Mouse (Mus musculus) left cerebral cortex, postnatal 25 days (tissue): ENCODE measurements around the gene Chtf18. TPM values are rescaled to one million over a fixed set of nuclear protein-coding genes. Genes with fewer than 3 reads are reported as not detected.

Experiments used
- DNase-seq, 2 experiments: peaks; one replicate each; pipeline ENCODE4 v3.0.0; 2022; ENCODE audit warnings: low spot score in 2 of 2, mixed read lengths in 1 of 2
- intact Hi-C: fragments of 180-260 bp; cut with DNase I; formaldehyde crosslinking; loops from one replicate; pipeline ENCODE4 v1.15.1; 2025
- total RNA-seq, 2 experiments: library from RNA; stranded (reverse); gene quantifications; 2 replicates each; pipeline ENCODE4 v1.2.3; 2021

Chtf18 gene
- 1 to 10 TPM; 2.4 to 3.0 TPM for total RNA-seq

DNA sequence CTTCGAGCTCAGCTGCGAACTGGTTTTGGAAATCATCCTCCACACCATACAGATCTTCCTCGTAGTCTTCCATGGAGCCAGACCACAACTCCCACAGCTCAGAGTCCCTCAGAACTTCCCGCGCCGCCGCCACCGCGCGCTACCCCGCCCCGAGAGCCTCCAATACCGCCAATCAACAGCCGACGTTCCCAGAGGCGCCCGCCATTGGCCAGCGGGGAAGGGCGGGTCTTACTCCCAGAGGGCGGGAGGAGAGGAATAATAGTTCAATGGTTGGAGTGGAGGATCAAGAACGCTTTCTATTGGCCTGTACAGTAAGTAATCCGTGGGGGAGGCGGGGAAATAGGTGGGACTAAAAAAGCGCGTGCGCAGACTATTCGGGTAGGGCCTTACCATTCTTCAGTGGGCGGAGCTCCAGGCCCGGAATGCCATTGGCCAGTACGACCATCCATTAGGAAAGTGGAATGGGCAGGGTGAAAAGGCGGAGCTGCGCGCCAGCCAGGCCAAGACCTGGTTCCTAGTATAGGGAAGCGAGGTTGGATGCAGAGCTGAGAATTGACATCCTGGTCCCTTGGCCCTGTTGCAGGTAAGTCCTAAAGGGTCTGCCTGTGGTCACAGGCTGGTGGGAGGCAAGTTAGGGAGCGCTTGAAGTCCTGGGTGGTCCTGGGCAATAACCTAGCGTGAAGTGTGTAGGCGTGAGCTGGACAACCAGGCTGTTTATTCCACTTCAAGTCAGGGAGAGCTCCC, at the start of gene Chtf18, which contains the start of gene Rpusd1:
Chtf18 (minus strand) TSS at position 155 of the 744 bp plus-strand sequence.
Rpusd1 (plus strand) TSS at position 406 of the 744 bp plus-strand sequence.
- intact Hi-C loops = no loop called here
- DNase-seq = peak; percentile 99 to 100

GRCm38 (mm10) chr17:25775318-25776062, 48.3 kb upstream of the Chtf18 start:
- intact Hi-C loops = no loop called here

DNA sequence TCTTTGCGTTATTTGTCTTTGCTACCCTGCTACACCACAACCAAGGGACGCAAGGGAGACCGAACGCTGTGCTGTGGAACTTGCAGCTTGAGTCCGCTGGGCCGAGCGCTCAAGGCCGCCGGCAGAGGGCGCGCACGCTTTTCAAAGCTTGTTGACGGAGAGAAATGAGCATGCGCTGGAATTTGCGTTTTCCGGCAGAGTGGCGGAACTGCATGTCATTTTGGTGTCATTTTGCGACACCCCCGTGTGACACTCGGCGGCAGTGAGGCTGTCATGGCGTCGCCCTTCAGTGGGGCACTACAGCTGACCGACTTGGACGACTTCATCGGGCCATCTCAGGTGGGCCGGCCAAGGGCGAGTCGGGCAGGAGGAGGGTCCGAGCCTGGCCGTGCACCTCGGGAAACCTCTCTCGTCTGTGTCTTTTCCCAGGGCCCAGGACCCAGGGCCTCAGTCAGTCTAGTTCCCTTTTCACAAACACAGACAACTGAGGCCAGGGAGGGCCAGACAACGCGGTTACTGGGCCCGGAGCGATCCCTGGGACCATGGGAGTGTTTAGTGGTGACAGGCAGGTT, 46.4 kb upstream of the Chtf18 start, which contains the start of gene Narfl:
Narfl (plus strand) TSS at position 228 of the 572 bp plus-strand sequence.
- peak; percentile 97 to 99 for DNase-seq
- intact Hi-C loops = loop anchor here (1.0 to 5.0 kb wide), 3 partner anchors 24 to 41 kb away; partner anchors contain the start of gene Metrn

More at GRCm38 (mm10) chr17:25775318-25776062, 48.3 kb upstream of the Chtf18 start:
- DNase-seq = no peak

DNA sequence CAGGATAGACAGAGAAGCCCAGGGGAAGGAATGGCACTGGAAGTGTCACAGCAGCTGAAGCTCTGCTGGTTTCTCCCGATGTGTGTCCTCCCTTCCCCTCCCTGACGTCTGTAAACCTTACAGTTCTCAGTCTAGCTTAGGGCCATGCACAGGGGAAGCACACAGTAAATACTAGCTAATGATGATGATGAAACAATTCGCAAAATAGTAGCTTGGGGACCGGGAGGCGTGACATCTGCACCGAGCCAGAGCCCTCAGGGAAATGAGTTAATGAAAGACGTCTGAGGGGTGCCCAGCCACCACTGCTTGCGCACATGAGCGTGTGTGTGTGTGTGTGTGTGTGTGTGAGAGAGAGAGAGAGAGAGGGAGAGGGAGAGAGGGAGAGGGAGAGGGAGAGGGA, 42.1 kb upstream of the Chtf18 start:
- intact Hi-C loops = no loop called here
- no peak for DNase-seq

DNA sequence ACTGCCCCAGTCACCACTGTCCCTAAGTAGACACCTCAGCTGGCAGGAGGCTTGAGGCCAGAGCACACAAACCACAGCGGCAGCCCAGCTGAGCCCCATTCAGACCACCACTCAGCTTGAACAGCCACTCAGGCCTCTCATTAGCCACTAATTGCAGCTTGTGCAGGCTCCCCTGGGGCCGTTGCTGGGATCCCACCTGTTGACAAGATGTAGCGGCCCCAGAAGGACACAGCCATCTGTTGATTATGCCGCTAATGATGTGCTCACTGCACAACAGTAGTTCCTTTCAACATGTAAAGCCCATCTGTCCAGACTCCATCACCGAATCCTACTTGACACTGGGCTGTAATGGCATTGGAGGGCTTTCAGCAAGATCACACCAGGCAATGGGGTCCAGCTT, 38.7 kb upstream of the Chtf18 start:
- DNase-seq = no peak
- intact Hi-C loops = no loop called here

DNA sequence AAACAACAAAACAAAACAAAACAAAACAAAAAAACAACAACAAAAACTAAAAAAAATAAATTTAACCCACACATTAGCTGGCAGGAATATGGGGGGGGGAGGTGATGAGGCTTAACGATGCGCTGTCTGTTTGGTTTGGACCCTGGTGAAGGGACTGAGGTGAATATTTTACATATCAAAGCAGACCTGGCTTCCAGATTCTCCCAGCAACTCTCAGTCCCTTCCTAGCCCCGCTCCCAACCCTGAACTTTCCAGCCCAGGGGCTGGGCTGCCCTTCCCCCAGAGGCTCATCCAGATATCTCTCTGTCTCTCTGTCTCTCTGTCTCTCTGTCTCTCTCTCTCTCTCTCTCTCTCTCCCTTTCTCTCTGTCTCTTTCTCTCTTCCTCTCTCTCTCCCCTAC, 35.4 kb upstream of the Chtf18 start:
- intact Hi-C loops = loop anchor here (5.0 kb wide), 1 partner anchor 40 kb away; no protein-coding TSS in a partner anchor
- no peak for DNase-seq

GRCm38 (mm10) chr17:25761561-25761970, 34.3 kb upstream of the Chtf18 start:
- DNase-seq = peak; percentile 59 to 85
- intact Hi-C loops = loop anchor here (5.0 kb wide), 1 partner anchor 41 kb away; no protein-coding TSS in a partner anchor

- intact Hi-C loops = loop anchor here (5.0 kb wide), 1 partner anchor 42 kb away; no protein-coding TSS in a partner anchor
- peak in 1 of 2 experiments; percentile 82 for DNase-seq
These were observed 32.9 kb upstream of the Chtf18 start for GRCm38 (mm10) chr17:25760148-25760547.

DNA sequence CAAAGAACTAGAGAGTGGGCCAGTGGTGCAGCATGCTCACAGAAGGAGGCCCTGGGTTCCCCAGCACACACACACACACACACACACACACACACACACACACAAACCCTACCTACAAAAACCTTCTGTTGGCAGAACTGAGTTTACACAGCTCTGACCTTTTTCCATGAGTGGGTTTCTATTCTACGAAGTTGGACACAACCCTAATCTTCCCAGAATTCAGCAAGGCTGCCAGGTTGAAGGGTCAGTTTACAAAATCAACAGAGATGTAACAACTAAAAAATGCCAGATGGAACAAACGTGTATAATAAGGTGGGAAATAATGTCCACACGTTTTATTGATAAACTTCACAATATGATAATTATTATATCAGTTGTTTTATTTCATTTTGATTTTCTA, 30.5 kb upstream of the Chtf18 start:
- intact Hi-C loops = no loop called here
- no peak for DNase-seq

GRCm38 (mm10) chr17:25756378-25757242, 29.4 kb upstream of the Chtf18 start:
- intact Hi-C loops = no loop called here
- no peak for DNase-seq

- intact Hi-C loops = no loop called here
- DNase-seq = no peak
These were observed 28.6 kb upstream of the Chtf18 start for GRCm38 (mm10) chr17:25755627-25756377.

DNA sequence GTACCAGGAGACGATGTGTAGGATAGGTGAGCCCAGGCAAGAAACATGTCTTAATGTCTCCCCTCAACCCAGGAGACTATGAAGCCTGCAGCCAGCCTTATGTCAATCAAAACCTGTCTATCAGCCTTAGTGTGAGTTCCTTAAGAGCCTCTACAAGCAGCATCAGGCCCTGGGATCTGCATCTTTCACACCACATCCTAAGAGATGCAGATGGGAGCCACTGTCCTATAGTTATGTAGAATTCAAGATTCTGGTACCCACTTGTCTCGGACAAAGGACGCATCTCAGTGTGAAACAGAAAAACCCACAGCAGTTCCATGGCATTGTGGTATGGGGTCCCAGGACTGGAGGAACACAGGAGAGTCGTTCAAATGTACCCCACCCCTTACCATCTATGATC, 27.9 kb upstream of the Chtf18 start:
- no peak for DNase-seq
- intact Hi-C loops = no loop called here

DNA sequence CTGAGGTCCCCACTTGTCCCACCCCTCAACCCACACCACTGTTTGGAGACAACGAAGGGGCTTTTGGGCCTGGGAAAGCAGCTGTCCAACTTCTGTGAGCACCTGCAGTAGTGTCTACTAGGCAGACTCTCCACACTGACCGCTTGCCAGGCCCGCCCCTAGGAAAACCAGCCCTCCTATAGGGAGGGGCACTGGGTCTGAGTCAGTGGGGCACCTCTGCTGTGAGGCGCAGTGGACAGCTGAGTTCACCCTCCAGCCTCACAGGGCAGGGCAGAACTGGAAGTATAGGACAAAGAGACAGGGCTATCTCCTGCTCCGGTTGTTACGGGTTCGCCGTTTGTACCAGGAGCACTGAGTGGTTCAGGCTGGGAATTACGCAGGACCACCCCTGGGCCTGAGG, 27.0 kb upstream of the Chtf18 start, which contains the start of gene Msln:
Msln (minus strand) TSS at position 138 of the 400 bp plus-strand sequence.
- intact Hi-C loops = no loop called here
- no peak for DNase-seq

- DNase-seq = peak in 1 of 2 experiments; percentile 19
These were observed 24.2 kb upstream of the Chtf18 start for GRCm38 (mm10) chr17:25751446-25751845.

GRCm38 (mm10) chr17:25749314-25749713, 22.1 kb upstream of the Chtf18 start:
- no peak for DNase-seq
- intact Hi-C loops = loop anchor here (10.0 kb wide), 1 partner anchor 925 kb away; no protein-coding TSS in a partner anchor

More at GRCm38 (mm10) chr17:25751446-25751845, 24.2 kb upstream of the Chtf18 start:
- intact Hi-C loops = no loop called here

DNA sequence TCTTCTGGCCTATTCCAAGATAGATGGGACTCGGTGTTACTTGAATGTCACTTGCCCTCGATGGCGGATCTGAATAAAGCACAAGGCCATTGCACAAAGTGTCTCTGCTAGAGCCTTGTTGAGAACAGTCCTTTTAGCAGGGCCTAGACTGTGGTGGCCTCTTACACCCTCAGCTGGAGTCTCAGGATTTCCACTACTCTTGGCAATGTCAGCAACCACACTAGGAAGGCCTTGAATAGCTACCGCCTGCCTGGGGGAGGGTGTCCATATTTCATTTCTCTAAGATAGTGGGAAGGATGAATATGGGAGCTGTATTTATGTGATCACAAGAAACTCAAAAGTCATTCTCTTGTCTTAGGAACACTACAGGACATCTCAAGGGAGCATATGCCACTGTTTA, 21.0 kb upstream of the Chtf18 start:
- intact Hi-C loops = loop anchor here (10.0 kb wide), 1 partner anchor 923 kb away; no protein-coding TSS in a partner anchor
- peak in 1 of 2 experiments; percentile 47 for DNase-seq

DNA sequence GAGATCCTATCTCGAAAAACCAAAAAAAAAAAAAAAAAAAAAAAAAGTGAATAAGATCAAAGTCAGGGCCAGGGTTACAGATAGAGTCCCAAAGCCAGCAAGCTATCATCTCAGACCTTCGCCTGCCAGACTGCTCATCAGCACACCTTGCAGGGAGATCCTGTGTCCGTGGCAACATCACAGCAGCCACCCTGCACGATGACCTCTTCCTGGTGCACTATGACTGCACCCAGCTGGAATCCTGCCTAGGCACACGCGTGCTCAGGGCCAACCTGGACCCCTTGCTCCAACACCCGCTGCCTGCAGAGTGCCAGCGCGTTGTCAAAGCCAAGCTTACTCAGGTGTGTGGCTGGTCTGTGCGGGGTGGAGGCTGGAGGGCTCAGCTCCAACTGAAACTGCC, 17.1 kb upstream of the Chtf18 start:
- intact Hi-C loops = loop anchor here (10.0 kb wide), 1 partner anchor 920 kb away; no protein-coding TSS in a partner anchor
- no peak for DNase-seq

DNA sequence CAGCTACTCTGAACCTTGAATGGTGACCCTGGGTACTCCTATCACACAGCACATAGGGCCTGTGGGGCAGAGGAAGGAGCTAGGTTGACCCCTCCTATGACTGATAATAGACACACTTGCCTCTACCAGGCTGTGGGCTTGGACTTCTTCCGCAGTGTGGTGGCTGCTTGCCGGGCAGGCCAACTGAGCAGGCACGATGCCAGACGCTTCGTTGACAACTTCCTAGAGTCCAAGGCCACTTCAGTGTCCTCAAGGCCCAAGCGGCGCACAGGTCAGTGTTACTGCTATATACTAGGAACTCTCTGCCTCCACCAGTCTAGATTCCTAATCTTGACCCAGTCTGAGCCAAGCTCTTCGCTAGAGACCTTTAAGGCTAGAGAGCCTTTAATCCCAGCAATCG, 16.6 kb upstream of the Chtf18 start:
- DNase-seq = no peak
- intact Hi-C loops = loop anchor here (10.0 kb wide), 1 partner anchor 919 kb away; no protein-coding TSS in a partner anchor
